33 mouse cellular contexts compared by ENCODE assay signal in the genomic region with DNA sequence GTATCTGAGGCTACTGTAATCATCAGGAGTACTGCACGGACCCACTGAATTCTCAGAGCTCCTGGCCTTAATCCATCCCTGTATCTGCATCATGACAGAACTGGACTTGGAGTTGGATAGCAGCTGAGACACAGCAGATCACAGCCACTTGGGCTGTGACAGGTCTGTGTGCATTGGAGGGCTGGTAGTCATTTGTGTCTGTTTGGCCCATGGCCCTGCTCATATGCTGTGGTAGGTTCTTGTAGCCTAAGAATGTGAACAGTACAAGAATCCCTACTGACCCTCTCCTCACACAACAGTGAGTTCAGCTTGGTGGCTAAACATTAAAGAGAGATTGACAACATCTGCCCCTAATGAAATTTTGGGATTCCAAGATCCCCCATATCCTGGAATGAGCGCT. TPM values are rescaled to one million over a fixed set of nuclear protein-coding genes. Genes with fewer than 3 reads are reported as not detected.
"Had no signal": no experiment of that assay in that cellular context is flagged by ENCODE, and none has a peak within 500 bp of the region (broad histone marks: within the 10 kb centered on the region; RNA-seq: fewer than 3 reads in every experiment).

No protein-coding gene starts in this region.

- H3K27ac ChIP-seq: gastrocnemius, adult 2 months; heart, adult 2 months; heart, embryonic 13.5 days; heart, embryonic 15.5 days; hindbrain, embryonic 13.5 days; hindbrain, embryonic 15.5 days; hindbrain, postnatal 0 days; kidney, embryonic 15.5 days; kidney, postnatal 0 days; limb, embryonic 13.5 days had no signal

- ATAC-seq: forebrain, embryonic 16.5 days; hindbrain, postnatal 0 days; intestine, embryonic 16.5 days had no signal

- H3K36me3 ChIP-seq: heart, embryonic 13.5 days; heart, embryonic 15.5 days; hindbrain, embryonic 13.5 days; hindbrain, embryonic 15.5 days; kidney, embryonic 15.5 days; limb, embryonic 13.5 days had no signal

- H3K4me1 ChIP-seq: heart, embryonic 13.5 days; heart, embryonic 15.5 days; hindbrain, embryonic 13.5 days; hindbrain, embryonic 15.5 days; kidney, embryonic 15.5 days; limb, embryonic 13.5 days had no signal

- H3K9me3 ChIP-seq: heart, embryonic 13.5 days; heart, embryonic 15.5 days; hindbrain, embryonic 13.5 days; hindbrain, embryonic 15.5 days; kidney, embryonic 15.5 days; limb, embryonic 13.5 days had no signal

- H3K27me3 ChIP-seq: heart, embryonic 13.5 days; heart, embryonic 15.5 days; hindbrain, embryonic 13.5 days; hindbrain, embryonic 15.5 days; kidney, embryonic 15.5 days; limb, embryonic 13.5 days had no signal

- H3K4me3 ChIP-seq: gastrocnemius, adult 2 months; heart, adult 2 months; heart, embryonic 13.5 days; heart, embryonic 15.5 days; hindbrain, embryonic 13.5 days; hindbrain, embryonic 15.5 days; kidney, embryonic 15.5 days; limb, embryonic 13.5 days had no signal

- DNase-seq: gastrocnemius, adult 2 months; gastrocnemius, postnatal 10 days; gastrocnemius, postnatal 36 days; heart, adult 11 months; heart, adult 2 months; heart, postnatal 14 days; heart, postnatal 36 days; kidney, adult 11 months; kidney, adult 2 months; kidney, adult 9 months; kidney, postnatal 14 days; kidney, postnatal 36 days; layer of hippocampus, adult 9-11 months; layer of hippocampus, postnatal 36 days; left cerebral cortex, postnatal 4 days had no signal

- H3K4me2 ChIP-seq: heart, embryonic 11.5 days; heart, embryonic 13.5 days; heart, embryonic 15.5 days; hindbrain, embryonic 13.5 days; hindbrain, embryonic 15.5 days; kidney, embryonic 15.5 days; limb, embryonic 13.5 days had no signal

- H3K9ac ChIP-seq: heart, embryonic 13.5 days; heart, embryonic 15.5 days; hindbrain, embryonic 13.5 days; hindbrain, embryonic 15.5 days; kidney, embryonic 15.5 days; limb, embryonic 13.5 days had no signal

RNA-seq across cellular contexts. Expression of gene Tcl1b5, which starts 2.8 kb away (rescaled TPM):
- polyA plus RNA-seq: forebrain, embryonic 16.5 days; frontal cortex, adult 2 months; gonadal fat pad, adult 2 months; heart, adult 2 months; heart, embryonic 11.5 days; heart, embryonic 13.5 days; heart, embryonic 15.5 days; heart, postnatal 0 days; hindbrain, embryonic 11.5 days; hindbrain, embryonic 13.5 days; hindbrain, embryonic 15.5 days; hindbrain, postnatal 0 days; intestine, embryonic 14.5 days; intestine, embryonic 16.5 days; kidney, adult 2 months; kidney, embryonic 15.5 days; kidney, postnatal 0 days; large intestine, adult 2 months; limb, embryonic 11.5 days; limb, embryonic 13.5 days had no signal

RNA-seq across cellular contexts. Expression of gene Tcl1b1, which starts 13.9 kb away (rescaled TPM):
- polyA plus RNA-seq: forebrain, embryonic 16.5 days; frontal cortex, adult 2 months; gonadal fat pad, adult 2 months; heart, adult 2 months; heart, embryonic 11.5 days; heart, embryonic 13.5 days; heart, embryonic 15.5 days; heart, postnatal 0 days; hindbrain, embryonic 11.5 days; hindbrain, embryonic 13.5 days; hindbrain, embryonic 15.5 days; hindbrain, postnatal 0 days; intestine, embryonic 14.5 days; intestine, embryonic 16.5 days; kidney, adult 2 months; kidney, embryonic 15.5 days; kidney, postnatal 0 days; large intestine, adult 2 months; limb, embryonic 11.5 days; limb, embryonic 13.5 days had no signal

RNA-seq across cellular contexts. Expression of gene Tcl1b3, which starts 17.5 kb away (rescaled TPM):
- polyA plus RNA-seq: forebrain, embryonic 16.5 days; frontal cortex, adult 2 months; gonadal fat pad, adult 2 months; heart, adult 2 months; heart, embryonic 11.5 days; heart, embryonic 13.5 days; heart, embryonic 15.5 days; heart, postnatal 0 days; hindbrain, embryonic 11.5 days; hindbrain, embryonic 13.5 days; hindbrain, embryonic 15.5 days; hindbrain, postnatal 0 days; intestine, embryonic 14.5 days; intestine, embryonic 16.5 days; kidney, adult 2 months; kidney, embryonic 15.5 days; kidney, postnatal 0 days; large intestine, adult 2 months; limb, embryonic 11.5 days; limb, embryonic 13.5 days had no signal

RNA-seq across cellular contexts. Expression of gene Tcl1b2, which starts 27.6 kb away (rescaled TPM):
- polyA plus RNA-seq: forebrain, embryonic 16.5 days; frontal cortex, adult 2 months; gonadal fat pad, adult 2 months; heart, adult 2 months; heart, embryonic 11.5 days; heart, embryonic 13.5 days; heart, embryonic 15.5 days; heart, postnatal 0 days; hindbrain, embryonic 11.5 days; hindbrain, embryonic 13.5 days; hindbrain, embryonic 15.5 days; hindbrain, postnatal 0 days; intestine, embryonic 14.5 days; intestine, embryonic 16.5 days; kidney, adult 2 months; kidney, embryonic 15.5 days; kidney, postnatal 0 days; large intestine, adult 2 months; limb, embryonic 11.5 days; limb, embryonic 13.5 days had no signal

RNA-seq across cellular contexts. Expression of gene Tcl1b4, which starts 28.4 kb away (rescaled TPM):
- polyA plus RNA-seq: forebrain, embryonic 16.5 days; frontal cortex, adult 2 months; gonadal fat pad, adult 2 months; heart, adult 2 months; heart, embryonic 11.5 days; heart, embryonic 13.5 days; heart, embryonic 15.5 days; heart, postnatal 0 days; hindbrain, embryonic 11.5 days; hindbrain, embryonic 13.5 days; hindbrain, embryonic 15.5 days; hindbrain, postnatal 0 days; intestine, embryonic 14.5 days; intestine, embryonic 16.5 days; kidney, adult 2 months; kidney, embryonic 15.5 days; kidney, postnatal 0 days; large intestine, adult 2 months; limb, embryonic 11.5 days; limb, embryonic 13.5 days had no signal
